In genomic region chr9:60234233-60235115, GRCm38 (mm10) we compare ENCODE assay signal across 8 mouse cellular contexts.
DNase-seq lines count a peak whose midpoint lies in the region; ATAC-seq lines count a peak whose summit lies in the region.

No protein-coding gene starts in this region.

- H3K27me3 ChIP-seq in lung, embryonic 16.5 days (ENCODE audit: control insufficient read depth, insufficient read depth, low read depth, low read length) = no peaks in the 10 kb centered on the region
- no peaks in the 10 kb centered on the region for H3K27me3 ChIP-seq in forebrain, embryonic 14.5 days (replicated peaks; ENCODE audit: control insufficient read depth, insufficient read depth, low read length)
- H3K27me3 ChIP-seq in stomach, embryonic 16.5 days (ENCODE audit: control insufficient read depth, insufficient read depth, low read length) = no peaks in the 10 kb centered on the region

- H3K4me1 ChIP-seq in lung, embryonic 16.5 days (replicated peaks; ENCODE audit: control insufficient read depth, insufficient read depth, low read length) = peaks cover 19% of the 10 kb centered on the region
- peaks cover 5% of the 10 kb centered on the region; the same call in 1 of the 2 replicates for H3K4me1 ChIP-seq in forebrain, embryonic 14.5 days (ENCODE audit: control insufficient read depth, insufficient read depth, low read length)
- H3K4me1 ChIP-seq in stomach, embryonic 16.5 days (ENCODE audit: control insufficient read depth, insufficient read depth, low read length) = peaks cover 31% of the 10 kb centered on the region

- peak overlapping the region; percentile 53 for H3K27ac ChIP-seq in lung, embryonic 16.5 days (ENCODE audit: low read length)
- H3K27ac ChIP-seq in forebrain, embryonic 14.5 days (ENCODE audit: low read depth, low read length) = peak overlapping the region; percentile 52; the same call in 1 of the 2 replicates
- peak overlapping the region; percentile 91 for H3K27ac ChIP-seq in stomach, embryonic 16.5 days (ENCODE audit: low read length)

- no peak overlapping the region for H3K9ac ChIP-seq in lung, embryonic 16.5 days (ENCODE audit: low read length)
- no peak overlapping the region for H3K9ac ChIP-seq in forebrain, embryonic 14.5 days (ENCODE audit: low read length)
- no peak overlapping the region; the same call in none of the 2 replicates for H3K9ac ChIP-seq in stomach, embryonic 16.5 days (ENCODE audit: low read length)

- WGBS in lung, embryonic 16.5 days = 24% methylated on average over 8 of the region's 8 CpGs
- WGBS in forebrain, embryonic 14.5 days = 41% methylated on average over 8 of the region's 8 CpGs
- WGBS in stomach, embryonic 16.5 days = 23% methylated on average over 8 of the region's 8 CpGs

- peak; percentile 90 for ATAC-seq in lung, embryonic 16.5 days (ENCODE audit: low read depth)
- peak; percentile 63 for ATAC-seq in forebrain, embryonic 14.5 days
- ATAC-seq in stomach, embryonic 16.5 days (ENCODE audit: insufficient read depth, low FRiP score) = peak; percentile 85
- no peak for ATAC-seq in cerebellum, adult (ENCODE audit: insufficient number of reproducible peaks, low FRiP score, low TSS enrichment)

- no peaks in the 10 kb centered on the region for H3K36me3 ChIP-seq in lung, embryonic 16.5 days (ENCODE audit: control insufficient read depth, insufficient read depth, low read length)
- no peaks in the 10 kb centered on the region for H3K36me3 ChIP-seq in forebrain, embryonic 14.5 days (ENCODE audit: control insufficient read depth, insufficient read depth, low read length)
- H3K36me3 ChIP-seq in stomach, embryonic 16.5 days (ENCODE audit: control insufficient read depth, insufficient read depth, low read length) = no peaks in the 10 kb centered on the region

- H3K4me2 ChIP-seq in lung, embryonic 16.5 days (ENCODE audit: low read depth, low read length) = no peak overlapping the region
- no peak overlapping the region for H3K4me2 ChIP-seq in forebrain, embryonic 14.5 days (ENCODE audit: low read length)
- H3K4me2 ChIP-seq in stomach, embryonic 16.5 days (ENCODE audit: low read depth, low read length) = no peak overlapping the region

- no peak overlapping the region for H3K4me3 ChIP-seq in lung, embryonic 16.5 days (ENCODE audit: low read length)
- no peak overlapping the region for H3K4me3 ChIP-seq in forebrain, embryonic 14.5 days (ENCODE audit: low read depth, low read length)
- no peak overlapping the region for H3K4me3 ChIP-seq in stomach, embryonic 16.5 days (replicated peaks; ENCODE audit: low read length)

- peaks cover 5% of the 10 kb centered on the region; the same call in 1 of the 2 replicates for H3K9me3 ChIP-seq in lung, embryonic 16.5 days (ENCODE audit: control insufficient read depth, low read length)
- no peaks in the 10 kb centered on the region for H3K9me3 ChIP-seq in forebrain, embryonic 14.5 days (replicated peaks; ENCODE audit: control insufficient read depth, low read length)
- no peaks in the 10 kb centered on the region for H3K9me3 ChIP-seq in stomach, embryonic 16.5 days (replicated peaks; ENCODE audit: control insufficient read depth, low read length)

- DNase-seq in lung, postnatal 25 days (ENCODE audit: low spot score) = no peak
- DNase-seq in forebrain, embryonic 14.5 days (ENCODE audit: low spot score) = peak; percentile 60
- DNase-seq in kidney, postnatal 36 days = peak; percentile 68 to 85
- no peak for DNase-seq in frontal cortex, postnatal 10 days (ENCODE audit: low spot score in 2 of 2)
- DNase-seq in layer of hippocampus, postnatal 14 days (ENCODE audit: low spot score in 2 of 2) = no peak

Comparison
In these comparisons a context has a peak if more than half of its experiments do, and no peak if none do; other contexts are left out.
1. DNase-seq: peak in forebrain, embryonic 14.5 days (single experiment) and kidney, postnatal 36 days (2 of 2); none in lung, postnatal 25 days (single experiment), frontal cortex, postnatal 10 days (0 of 2) and layer of hippocampus, postnatal 14 days (0 of 2).
2. Peak in every context shown above with its lines, with median percentiles within 50 percentile points of each other: H3K27ac ChIP-seq.